Mouse (Mus musculus): Measurements from ENCODE around the gene Spg20.

Gene Spg20

GRCm38 (mm10) chr3:55111935-55112709, at the start of gene Spg20:
Gene Spg20 (plus strand): TSS chr3:55112108.
- DNase-seq (ENCODE audit: low spot score): peak; percentile 98

GRCm38 (mm10) chr3:55062653-55063052, 49.3 kb upstream of the Spg20 start:
- DNase-seq (ENCODE audit: low spot score): no peak

GRCm38 (mm10) chr3:55064396-55064795, 47.5 kb upstream of the Spg20 start:
- peak; percentile 86 for DNase-seq (ENCODE audit: low spot score)

DNA sequence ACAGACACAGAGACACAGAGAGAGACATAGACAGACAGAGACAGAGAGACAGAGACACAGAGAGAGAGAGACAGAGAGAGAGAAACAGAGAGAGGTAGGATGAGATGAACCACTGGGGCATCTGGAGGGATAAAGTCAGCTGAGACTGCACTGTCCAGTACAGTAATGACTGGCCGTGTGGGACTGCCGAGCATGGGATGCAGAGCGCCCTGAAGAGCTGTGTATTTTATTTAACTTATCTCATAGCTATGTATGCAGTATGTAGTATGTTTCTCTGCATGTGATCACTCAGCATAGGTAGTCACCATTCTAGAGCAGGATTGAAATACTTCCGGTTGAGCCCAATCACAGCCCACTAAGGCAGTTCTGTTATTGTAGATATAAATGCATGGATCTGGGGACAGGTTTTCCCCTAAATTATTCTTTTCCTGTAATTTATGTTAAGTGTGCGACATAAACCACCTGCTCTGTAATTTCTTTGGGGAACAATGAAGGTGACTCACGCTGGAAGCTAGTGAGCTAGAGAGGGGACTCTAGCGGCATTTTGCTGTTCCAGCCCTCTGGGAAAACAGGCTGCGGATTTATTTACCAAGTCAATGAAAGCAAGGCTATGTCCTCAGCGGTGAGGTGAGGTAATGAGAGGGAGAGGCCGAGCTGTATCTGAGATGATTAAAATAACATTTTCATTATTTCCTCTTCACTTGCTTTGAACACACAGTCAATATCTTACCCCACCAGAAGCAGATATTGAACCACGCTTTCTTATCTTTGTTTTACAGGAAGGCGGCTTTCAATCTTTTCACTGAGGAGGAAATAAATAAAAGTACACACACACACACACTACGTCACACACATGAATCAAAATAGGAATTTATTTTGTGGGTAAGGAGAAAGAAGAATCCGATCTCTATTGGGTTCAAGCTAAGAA, 45.9 kb upstream of the Spg20 start:
- no peak for DNase-seq (ENCODE audit: low spot score)

DNA sequence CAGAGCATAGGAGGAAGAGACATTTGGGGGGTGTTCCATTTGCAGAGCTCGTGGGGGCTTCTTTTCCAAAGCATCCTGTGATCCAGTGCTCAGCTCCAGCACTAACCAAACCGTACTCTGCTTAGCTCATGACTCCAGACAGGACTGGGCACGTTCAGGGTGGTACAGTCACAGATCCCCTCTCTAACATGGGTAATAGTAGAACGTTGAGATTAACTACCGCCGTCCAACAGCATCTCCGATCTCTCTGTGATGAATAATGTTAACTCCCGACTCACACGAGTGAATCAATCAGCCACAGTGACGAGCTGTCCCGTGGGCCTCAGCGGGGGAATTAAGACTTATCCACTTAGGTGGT, 45.3 kb upstream of the Spg20 start:
- no peak for DNase-seq (ENCODE audit: low spot score)

GRCm38 (mm10) chr3:55067791-55068434, 44.0 kb upstream of the Spg20 start:
- no peak for DNase-seq (ENCODE audit: low spot score)

- DNase-seq (ENCODE audit: low spot score): no peak
These were observed 37.2 kb upstream of the Spg20 start for GRCm38 (mm10) chr3:55074576-55075293.

DNA sequence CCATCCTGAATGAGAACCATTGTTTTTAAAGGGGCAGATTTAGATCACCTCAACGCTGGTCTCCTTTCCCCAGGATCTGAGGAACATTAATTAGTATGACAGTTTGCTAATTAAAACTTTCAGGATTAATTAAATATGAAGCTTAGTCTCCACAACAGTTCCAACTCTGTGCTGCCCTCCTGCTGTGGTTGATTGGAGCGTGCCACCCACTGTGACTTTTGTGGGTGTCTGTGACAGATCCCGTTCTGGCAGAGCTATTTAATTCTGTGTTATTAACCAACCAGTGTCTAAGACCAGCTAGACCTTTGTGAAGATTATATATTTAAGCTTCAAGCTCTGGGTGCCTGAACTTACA, 36.6 kb upstream of the Spg20 start:
- no peak for DNase-seq (ENCODE audit: low spot score)

GRCm38 (mm10) chr3:55078233-55078632, 33.7 kb upstream of the Spg20 start:
- no peak for DNase-seq (ENCODE audit: low spot score)

DNA sequence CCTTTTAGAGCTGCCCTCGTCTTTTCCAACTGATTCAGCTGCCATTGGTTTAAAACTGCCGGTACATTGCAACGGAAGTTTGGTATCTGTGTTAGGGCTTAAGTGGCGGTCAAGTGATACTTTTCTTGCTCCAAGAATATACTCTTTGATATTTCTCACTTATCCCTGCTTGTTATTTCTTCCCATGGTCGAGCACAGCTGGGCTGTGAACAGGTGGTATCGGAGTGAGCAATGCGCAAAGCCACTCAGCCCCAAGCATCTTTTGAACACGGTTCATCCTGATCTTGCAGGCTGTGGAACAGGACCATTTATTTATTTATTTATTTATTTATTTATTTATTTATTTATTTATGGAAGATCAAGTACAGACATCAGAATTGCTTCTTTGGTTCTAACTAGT, 32.3 kb upstream of the Spg20 start:
- DNase-seq (ENCODE audit: low spot score): no peak

DNA sequence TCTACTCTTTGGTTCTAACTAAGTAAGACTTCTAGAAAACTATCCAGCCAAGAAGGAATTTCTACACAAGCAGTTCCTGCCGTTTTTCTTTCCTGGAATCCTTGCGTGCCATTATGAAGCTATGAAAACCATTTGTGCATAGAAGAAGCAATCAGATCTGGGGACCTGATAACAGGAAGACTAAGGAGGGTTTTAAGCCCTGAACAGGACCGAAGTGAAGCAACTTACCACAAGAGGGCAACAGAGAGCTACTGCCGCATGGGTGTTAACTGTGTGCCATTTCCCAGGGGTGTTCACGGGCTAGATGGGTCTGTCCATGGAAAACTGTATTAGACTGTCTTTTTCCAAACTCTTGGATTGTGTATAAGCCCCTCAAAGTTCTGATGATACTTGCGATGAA, 31.9 kb upstream of the Spg20 start:
- peak; percentile 81 for DNase-seq (ENCODE audit: low spot score)

- no peak for DNase-seq (ENCODE audit: low spot score)
These were observed 27.1 kb upstream of the Spg20 start for GRCm38 (mm10) chr3:55084781-55085180.

GRCm38 (mm10) chr3:55085716-55086115, 26.2 kb upstream of the Spg20 start:
- DNase-seq (ENCODE audit: low spot score): no peak

DNA sequence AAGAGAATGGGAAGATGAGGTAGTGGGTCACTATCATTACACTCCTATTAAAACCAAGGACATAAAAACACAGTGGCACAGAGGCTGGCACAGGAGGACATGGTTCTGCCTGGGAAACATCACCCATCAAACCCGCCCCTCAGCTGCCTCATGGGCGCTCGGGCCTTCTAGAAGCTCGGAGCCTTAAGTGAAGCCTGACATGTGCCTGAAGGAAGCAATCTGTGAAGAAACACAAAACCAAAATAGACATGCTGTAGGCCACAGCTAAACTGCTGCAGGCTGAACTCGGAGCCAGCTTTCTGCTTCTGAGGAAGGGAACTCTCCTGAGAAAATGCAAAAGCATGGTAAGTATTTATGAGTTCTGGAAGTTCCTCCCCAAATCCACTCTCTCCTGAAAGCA, 25.0 kb upstream of the Spg20 start:
- no peak for DNase-seq (ENCODE audit: low spot score)

GRCm38 (mm10) chr3:55087360-55087759, 24.5 kb upstream of the Spg20 start:
- no peak for DNase-seq (ENCODE audit: low spot score)

- DNase-seq (ENCODE audit: low spot score): no peak
These were observed 23.5 kb upstream of the Spg20 start for GRCm38 (mm10) chr3:55088359-55088758.

DNA sequence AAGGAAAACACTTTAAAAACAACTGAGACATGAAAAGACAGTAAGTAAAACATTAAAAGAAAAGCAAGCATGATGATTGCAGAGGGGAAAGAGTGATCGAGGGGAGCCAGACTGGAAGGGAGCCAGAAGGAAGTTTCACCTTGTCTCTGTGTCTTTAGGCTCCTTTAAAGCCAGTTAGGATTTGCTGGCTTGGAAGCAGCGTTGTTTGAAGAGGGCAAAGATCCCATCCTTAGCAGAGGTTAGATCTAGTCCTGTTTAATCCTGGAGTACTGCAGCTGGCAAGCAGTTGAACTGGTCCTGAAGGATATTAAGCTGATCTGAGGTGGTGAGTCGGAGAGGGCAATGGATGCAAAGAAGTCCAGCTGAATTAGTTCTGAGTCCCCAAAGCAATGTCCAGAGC, 23.1 kb upstream of the Spg20 start:
- no peak for DNase-seq (ENCODE audit: low spot score)

DNA sequence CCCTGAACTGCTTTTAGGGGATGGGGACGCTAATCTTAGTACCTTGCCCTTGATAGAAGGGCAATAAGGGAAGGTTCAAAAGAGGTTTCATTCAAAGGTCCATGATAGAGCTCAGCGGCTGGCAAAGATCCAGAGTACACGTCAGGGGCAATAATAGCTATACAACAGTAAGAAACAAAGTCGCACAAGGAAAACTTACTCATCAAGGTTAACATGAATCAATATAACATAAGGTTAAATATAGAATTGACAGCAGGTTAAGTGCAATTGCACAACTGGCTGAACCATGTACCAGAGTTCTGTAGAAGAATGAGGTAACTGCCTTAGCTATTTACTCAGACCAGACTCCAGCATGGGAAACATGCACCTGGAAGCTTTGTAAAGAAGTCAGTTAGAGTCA, 22.6 kb upstream of the Spg20 start:
- DNase-seq (ENCODE audit: low spot score): no peak

- DNase-seq (ENCODE audit: low spot score): no peak
These were observed 18.7 kb upstream of the Spg20 start for GRCm38 (mm10) chr3:55093161-55093560.

GRCm38 (mm10) chr3:55095968-55096654, 15.8 kb upstream of the Spg20 start:
- DNase-seq (ENCODE audit: low spot score): peak; percentile 59

DNA sequence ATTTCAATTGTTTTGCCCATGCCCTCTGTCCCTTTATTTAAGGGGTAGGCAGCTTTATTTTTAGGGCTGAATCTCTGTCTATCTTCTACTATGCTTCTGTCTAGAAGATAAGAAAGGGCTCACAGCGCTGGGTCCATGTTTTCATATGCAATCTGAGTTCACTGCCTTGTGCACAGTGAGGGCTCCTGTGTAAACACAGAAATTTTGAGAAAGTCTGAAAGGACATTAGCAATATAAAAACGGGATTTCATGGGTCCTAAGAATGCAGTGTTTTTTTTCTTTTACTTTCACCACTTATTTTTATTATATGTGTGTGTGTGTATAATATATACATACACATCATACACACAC, 15.3 kb upstream of the Spg20 start:
- DNase-seq (ENCODE audit: low spot score): no peak

DNA sequence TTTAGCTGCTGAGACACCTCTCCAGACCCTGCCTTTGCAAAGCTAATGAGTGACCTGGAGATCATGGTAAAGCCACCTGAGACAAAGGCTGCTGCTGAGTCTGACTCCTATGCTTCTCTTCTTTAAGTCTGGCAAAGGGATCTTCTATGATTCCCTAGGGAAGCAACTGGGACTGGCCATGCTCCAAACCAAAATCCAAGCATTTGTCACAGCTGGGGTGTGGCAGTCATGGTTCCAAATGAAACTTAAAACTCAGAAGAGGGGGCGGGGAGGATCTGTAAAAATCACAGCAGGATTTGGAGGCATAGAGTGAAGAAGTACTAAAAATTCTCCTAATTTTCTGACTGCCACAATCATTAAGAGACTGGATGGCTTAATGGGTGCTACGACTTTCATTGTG, 14.7 kb upstream of the Spg20 start:
- DNase-seq (ENCODE audit: low spot score): no peak
